Mouse (Mus musculus): ENCODE measurements at regions not wholly inside any gene's neighbourhood (a gene's known extent, or its start where the extent isn't known, plus 50 kb on each side); places are given as distances from the start of the nearest gene placed in this dataset.
"Not testable (repeated sequence)": the region's sequence is repeated elsewhere in the genome, so short reads cannot be mapped to it uniquely, and the experiment has no call there.

DNA sequence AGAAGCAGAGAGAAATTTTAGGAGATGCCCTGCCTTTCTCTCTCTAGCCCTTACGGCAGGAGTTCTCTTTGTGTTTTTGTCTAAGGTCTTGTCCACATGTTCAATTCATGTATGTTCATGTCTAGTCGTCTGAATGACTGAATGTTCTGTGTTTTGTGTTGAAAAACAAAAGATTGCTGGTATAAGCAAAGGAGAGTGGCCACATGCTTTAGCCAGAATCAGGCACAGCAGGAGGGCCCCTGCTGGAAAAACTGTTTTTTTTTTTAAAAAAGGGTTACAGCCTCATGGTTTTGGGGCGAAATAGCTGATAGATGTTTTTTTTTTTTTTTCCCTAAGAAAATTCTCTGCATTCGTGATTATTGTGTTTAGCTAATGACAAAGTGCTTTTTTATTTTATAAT is 182.4 kb upstream of the Phyhipl start:
- 73% methylated on average over 4 of the region's 4 CpGs for WGBS (ENCODE audit: insufficient replicate concordance)
- ATAC-seq (no peak), DNase-seq (no peak)
- TF ChIP-seq EP300 (IDR thresholded peaks at IDR 0.05; ENCODE audit: low read depth) (no peak), CTCF (IDR thresholded peaks at IDR 0.05; ENCODE audit: low read depth) (no peak)
- H3K27me3 ChIP-seq (ENCODE audit: insufficient read depth, low read length), result no peaks in the 10 kb centered on the region
- no peaks in the 10 kb centered on the region for H3K36me3 ChIP-seq (replicated peaks; ENCODE audit: insufficient read depth, low read length)
- no peak overlapping the region for H3K4me3 ChIP-seq (ENCODE audit: low read depth, low read length)
- no peaks in the 10 kb centered on the region for H3K4me1 ChIP-seq (ENCODE audit: insufficient read depth)
- H3K9me3 ChIP-seq (ENCODE audit: low read length), result 0 out of 2 replicates have a peak, but pooled peaks cover 2% of the 10 kb centered on the region
- no peak overlapping the region for H3K9ac ChIP-seq (replicated peaks)
- no peak overlapping the region for H3K4me2 ChIP-seq (ENCODE audit: low read depth, low read length)
- H3K27ac ChIP-seq (ENCODE audit: low read depth), result no peak overlapping the region

- TF ChIP-seq EP300 (IDR thresholded peaks at IDR 0.05; ENCODE audit: low read depth) (no peak), CTCF (IDR thresholded peaks at IDR 0.05; ENCODE audit: low read depth) (no peak)
- Histone ChIP-seq H3K27ac (ENCODE audit: low read depth) (no peak overlapping the region), H3K4me1 (ENCODE audit: insufficient read depth) (no peaks in the 10 kb centered on the region), H3K36me3 (replicated peaks; ENCODE audit: insufficient read depth, low read length) (no peaks in the 10 kb centered on the region), H3K4me3 (ENCODE audit: low read depth, low read length) (no peak overlapping the region), H3K27me3 (ENCODE audit: insufficient read depth, low read length) (no peaks in the 10 kb centered on the region), H3K4me2 (ENCODE audit: low read depth, low read length) (no peak overlapping the region), H3K9ac (replicated peaks) (no peak overlapping the region), H3K9me3 (ENCODE audit: low read length) (0 out of 2 replicates have a peak, but pooled peaks cover 2% of the 10 kb centered on the region)
- no peak for ATAC-seq
- no peak for DNase-seq
- WGBS (ENCODE audit: insufficient replicate concordance), result 70% methylated on average over 6 of the region's 6 CpGs
Measured at GRCm38 (mm10) chr10:70837326-70837725, 181.6 kb upstream of the Phyhipl start.

DNA sequence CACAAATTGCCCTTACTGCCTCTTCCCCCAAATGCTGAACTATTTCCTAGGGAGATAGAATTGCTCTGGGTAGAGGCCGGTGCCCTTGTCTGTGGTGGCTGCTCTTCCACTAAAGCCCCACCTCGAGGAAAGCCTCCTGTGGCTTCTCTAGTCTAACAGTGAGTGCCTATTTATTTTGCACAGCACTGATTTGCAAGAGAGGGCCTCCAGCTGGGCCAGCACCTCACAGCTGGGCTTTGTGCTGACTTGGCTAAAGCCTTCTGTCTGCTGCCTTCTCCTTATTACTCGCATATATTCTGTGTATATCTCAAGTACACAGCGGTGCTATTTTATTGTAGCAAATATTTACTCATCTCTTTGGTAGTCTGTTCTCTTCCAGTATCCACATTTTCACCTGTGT is 176.9 kb upstream of the Phyhipl start:
- 55% methylated on average over 4 of the region's 4 CpGs for WGBS (ENCODE audit: insufficient replicate concordance)
- H3K4me1 ChIP-seq (ENCODE audit: insufficient read depth), result no peaks in the 10 kb centered on the region
- ATAC-seq, result no peak
- H3K4me2 ChIP-seq (ENCODE audit: low read depth, low read length), result no peak overlapping the region
- H3K4me3 ChIP-seq (ENCODE audit: low read depth, low read length), result no peak overlapping the region
- no peaks in the 10 kb centered on the region for H3K9me3 ChIP-seq (ENCODE audit: low read length)
- no peaks in the 10 kb centered on the region for H3K36me3 ChIP-seq (replicated peaks; ENCODE audit: insufficient read depth, low read length)
- no peaks in the 10 kb centered on the region for H3K27me3 ChIP-seq (ENCODE audit: insufficient read depth, low read length)
- no peak overlapping the region for H3K27ac ChIP-seq (ENCODE audit: low read depth)
- no peak for TF ChIP-seq EP300 (IDR thresholded peaks at IDR 0.05; ENCODE audit: low read depth)
- no peak for TF ChIP-seq CTCF (IDR thresholded peaks at IDR 0.05; ENCODE audit: low read depth)
- DNase-seq, result no peak
- H3K9ac ChIP-seq (replicated peaks), result no peak overlapping the region

DNA sequence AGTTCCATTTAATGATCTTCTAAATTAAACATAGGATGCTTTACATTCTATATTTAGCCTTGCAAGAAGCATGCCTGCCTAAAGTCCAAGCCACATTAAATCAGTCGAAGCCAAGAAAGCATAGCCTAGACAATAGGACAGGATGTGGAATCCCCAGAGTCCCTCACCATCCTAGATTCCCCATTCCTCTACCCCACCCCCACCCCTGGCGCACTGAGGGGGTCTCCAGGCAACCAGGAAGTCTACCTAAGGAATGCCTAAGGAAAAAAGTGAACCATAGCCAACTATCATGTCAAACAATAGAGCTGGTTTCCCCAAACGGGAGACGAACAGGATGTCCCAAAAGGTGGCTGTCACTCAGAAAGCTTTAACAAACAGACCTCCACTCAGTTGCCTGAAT is 172.5 kb upstream of the Phyhipl start:
- Histone ChIP-seq H3K9ac (replicated peaks) (no peak overlapping the region), H3K4me2 (ENCODE audit: low read depth, low read length) (no peak overlapping the region), H3K36me3 (replicated peaks; ENCODE audit: insufficient read depth, low read length) (no peaks in the 10 kb centered on the region), H3K4me3 (ENCODE audit: low read depth, low read length) (no peak overlapping the region), H3K27ac (ENCODE audit: low read depth) (no peak overlapping the region), H3K4me1 (ENCODE audit: insufficient read depth) (no peaks in the 10 kb centered on the region), H3K9me3 (ENCODE audit: low read length) (no peaks in the 10 kb centered on the region), H3K27me3 (ENCODE audit: insufficient read depth, low read length) (no peaks in the 10 kb centered on the region)
- ATAC-seq (no peak), DNase-seq (no peak)
- TF ChIP-seq CTCF (IDR thresholded peaks at IDR 0.05; ENCODE audit: low read depth), result no peak
- no peak for TF ChIP-seq EP300 (IDR thresholded peaks at IDR 0.05; ENCODE audit: low read depth)
- 38% methylated on average over 4 of the region's 4 CpGs for WGBS (ENCODE audit: insufficient replicate concordance)

DNA sequence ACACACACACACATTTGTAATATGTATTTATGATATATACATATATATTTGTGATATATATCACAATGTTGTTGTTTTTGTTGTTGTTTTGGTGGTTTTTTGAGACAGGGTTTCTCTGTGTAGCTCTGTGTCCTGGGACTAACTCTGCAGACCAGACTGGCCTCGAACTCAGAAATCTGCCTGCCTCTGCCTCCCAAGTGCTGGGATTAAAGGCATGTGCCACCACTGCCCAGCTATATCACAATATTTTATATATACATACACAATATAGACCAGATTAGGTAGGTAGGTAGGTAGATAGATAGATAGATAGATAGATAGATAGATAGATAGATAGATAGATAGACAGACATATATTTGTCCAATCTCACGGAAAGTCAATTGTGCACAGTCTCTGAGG is 171.8 kb upstream of the Phyhipl start:
- not testable (repeated sequence) for H3K27ac ChIP-seq (ENCODE audit: low read depth); H3K4me3 ChIP-seq (ENCODE audit: low read depth, low read length); H3K9ac ChIP-seq (replicated peaks); ATAC-seq; H3K4me2 ChIP-seq (ENCODE audit: low read depth, low read length); H3K36me3 ChIP-seq (replicated peaks; ENCODE audit: insufficient read depth, low read length); H3K4me1 ChIP-seq (ENCODE audit: insufficient read depth); H3K27me3 ChIP-seq (ENCODE audit: insufficient read depth, low read length); H3K9me3 ChIP-seq (ENCODE audit: low read length); DNase-seq
- WGBS (ENCODE audit: insufficient replicate concordance), result 84% methylated on average over 2 of the region's 2 CpGs

GRCm38 (mm10) chr10:70826706-70827105 is 170.9 kb upstream of the Phyhipl start:
- ATAC-seq, result no peak
- no peaks in the 10 kb centered on the region for H3K4me1 ChIP-seq (ENCODE audit: insufficient read depth)
- H3K4me3 ChIP-seq (ENCODE audit: low read depth, low read length), result no peak overlapping the region
- H3K4me2 ChIP-seq (ENCODE audit: low read depth, low read length), result no peak overlapping the region
- TF ChIP-seq EP300 (IDR thresholded peaks at IDR 0.05; ENCODE audit: low read depth), result no peak
- no peak for TF ChIP-seq CTCF (IDR thresholded peaks at IDR 0.05; ENCODE audit: low read depth)
- H3K9me3 ChIP-seq (ENCODE audit: low read length), result no peaks in the 10 kb centered on the region
- no peaks in the 10 kb centered on the region for H3K36me3 ChIP-seq (replicated peaks; ENCODE audit: insufficient read depth, low read length)
- H3K27ac ChIP-seq (ENCODE audit: low read depth), result no peak overlapping the region
- 74% methylated on average over 7 of the region's 7 CpGs for WGBS (ENCODE audit: insufficient replicate concordance)
- no peak for DNase-seq
- no peaks in the 10 kb centered on the region for H3K27me3 ChIP-seq (ENCODE audit: insufficient read depth, low read length)
- H3K9ac ChIP-seq (replicated peaks), result no peak overlapping the region

- ATAC-seq (no peak), DNase-seq (no peak)
- Histone ChIP-seq H3K4me1 (ENCODE audit: insufficient read depth) (no peaks in the 10 kb centered on the region), H3K9ac (replicated peaks) (no peak overlapping the region), H3K4me3 (ENCODE audit: low read depth, low read length) (no peak overlapping the region), H3K4me2 (ENCODE audit: low read depth, low read length) (no peak overlapping the region), H3K27ac (ENCODE audit: low read depth) (no peak overlapping the region), H3K36me3 (replicated peaks; ENCODE audit: insufficient read depth, low read length) (no peaks in the 10 kb centered on the region), H3K9me3 (ENCODE audit: low read length) (no peaks in the 10 kb centered on the region), H3K27me3 (ENCODE audit: insufficient read depth, low read length) (no peaks in the 10 kb centered on the region)
- WGBS (ENCODE audit: insufficient replicate concordance), result 64% methylated on average over 4 of the region's 4 CpGs
- TF ChIP-seq EP300 (IDR thresholded peaks at IDR 0.05; ENCODE audit: low read depth) (no peak), CTCF (IDR thresholded peaks at IDR 0.05; ENCODE audit: low read depth) (no peak)
Measured at GRCm38 (mm10) chr10:70825451-70825850, 169.7 kb upstream of the Phyhipl start.
